Mouse (Mus musculus) G1E (cell line): ENCODE results near the gene Entpd7. TPM values are rescaled to one million over a fixed set of nuclear protein-coding genes. Genes with fewer than 3 reads are reported as not detected.

Experiments used
- ATAC-seq: 2 replicates; pipeline ENCODE4 v1.8.0; 2016; ENCODE audit warnings: mild to moderate bottlenecking; ENCODE audit not compliant: insufficient number of reproducible peaks, poor library complexity, low FRiP score, severe bottlenecking; ENCODE audit errors: extremely low read depth
- DNase-seq: peaks from one replicate; pipeline ENCODE4 v3.0.0; 2012; ENCODE audit warnings: low spot score
- H3K27me3 ChIP-seq: 2 replicates; pipeline ENCODE4 v1.6.1; 2012; ENCODE audit warnings: mild to moderate bottlenecking, low read length, inconsistent platforms; ENCODE audit not compliant: insufficient read depth
- H3K36me3 ChIP-seq: replicated peaks from 2 replicates; pipeline ENCODE3; 2012; ENCODE audit warnings: mild to moderate bottlenecking, inconsistent platforms
- H3K4me1 ChIP-seq: 2 replicates; pipeline ENCODE4 v1.6.1; 2012; ENCODE audit warnings: low read depth, low read length, inconsistent platforms, mixed read lengths; ENCODE audit not compliant: insufficient read depth
- H3K4me3 ChIP-seq: 2 replicates; pipeline ENCODE4 v1.5.1; 2012; ENCODE audit warnings: low read depth, mild to moderate bottlenecking, inconsistent platforms, low read length, moderate library complexity, mixed read lengths
- H3K9me3 ChIP-seq: replicated peaks from 2 replicates; pipeline ENCODE4 v1.6.1; 2012; ENCODE audit warnings: inconsistent platforms
- CTCF ChIP-seq: IDR thresholded peaks from 2 replicates; pipeline ENCODE4 v1.5.1; 2012; ENCODE audit warnings: low read depth, low read length, inconsistent platforms, mixed read lengths
- GATA1 ChIP-seq: IDR thresholded peaks from 2 replicates; pipeline ENCODE4 v1.6.1; 2012; ENCODE audit warnings: borderline replicate concordance, low read length, inconsistent platforms, mixed read lengths
- GATA2 ChIP-seq: IDR thresholded peaks from 2 replicates; pipeline ENCODE4 v1.6.1; 2012; ENCODE audit warnings: low read depth, low read length, inconsistent platforms, borderline replicate concordance
- POLR2AphosphoS5 ChIP-seq: IDR thresholded peaks from 2 replicates; pipeline ENCODE4 v1.6.1; 2012; ENCODE audit warnings: low read depth, low read length, inconsistent platforms; ENCODE audit not compliant: insufficient replicate concordance
- TAL1 ChIP-seq: conservative IDR thresholded peaks from 2 replicates; pipeline ENCODE4 v1.6.1; 2012; ENCODE audit warnings: low read depth, low read length, inconsistent platforms, mixed read lengths
- polyA plus RNA-seq: library from polyadenylated mRNA; stranded (reverse); fragments of >175 nt; gene quantifications from 2 replicates; pipeline ENCODE4 v1.2.3, GENCODE M21; 2012
- total RNA-seq, 2 experiments: library from RNA; stranded (forward) in 1 of 2; stranded (reverse) in 1 of 2; fragments of 200-1000 nt in 1 of 2; fragments of >200 nt in 1 of 2; fragmentation: Nextera tagmentation in 1 of 2; gene quantifications; 2 replicates each; pipeline ENCODE4 v1.2.3; 2014 to 2017

Gene Entpd7
- total and polyA plus RNA-seq, 3 experiments = 2.2 to 21.1 (median 6.6) TPM

DNA sequence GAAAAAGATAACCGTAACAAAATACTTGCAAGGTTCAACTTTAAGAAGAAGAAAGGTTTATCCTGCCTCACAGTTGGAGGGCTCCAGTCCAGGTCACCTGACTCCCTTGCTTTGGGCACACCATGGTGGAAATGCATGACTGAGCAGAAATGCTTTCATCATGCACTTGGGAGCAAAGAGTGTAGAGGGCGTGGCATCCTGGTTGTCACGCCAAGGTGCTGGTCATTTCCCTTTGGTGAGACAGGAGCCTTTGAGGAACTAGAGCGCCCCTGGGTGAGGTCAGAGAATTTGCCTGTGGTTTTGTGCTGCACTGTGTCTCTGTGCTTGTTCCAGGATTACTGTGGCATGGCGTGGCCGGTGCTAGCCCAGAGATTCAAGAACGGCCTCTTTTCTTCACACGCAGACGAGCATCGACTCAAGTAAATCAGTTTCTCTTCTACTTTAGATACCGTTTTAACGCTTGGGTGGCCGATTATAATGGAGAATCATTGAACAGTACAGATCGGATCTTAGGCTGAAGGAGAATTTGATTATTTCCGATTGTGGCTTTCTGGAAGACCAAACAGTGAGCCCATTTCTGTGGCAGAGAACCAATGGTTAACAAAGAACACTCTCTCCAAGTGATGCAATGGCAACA is 37.2 kb downstream of the Entpd7 start:
- ATAC-seq (no peak), DNase-seq (no peak)
- Histone ChIP-seq H3K4me3 (no peak overlapping the region), H3K27me3 (no peaks in the 10 kb centered on the region), H3K4me1 (peaks cover 8% of the 10 kb centered on the region), H3K9me3 (no peaks in the 10 kb centered on the region), H3K36me3 (peaks cover 88% of the 10 kb centered on the region)
- no peak for TF ChIP-seq GATA2
- no peak for TF ChIP-seq TAL1
- no peak for TF ChIP-seq GATA1
- TF ChIP-seq CTCF = no peak
- no peak for TF ChIP-seq POLR2AphosphoS5

DNA sequence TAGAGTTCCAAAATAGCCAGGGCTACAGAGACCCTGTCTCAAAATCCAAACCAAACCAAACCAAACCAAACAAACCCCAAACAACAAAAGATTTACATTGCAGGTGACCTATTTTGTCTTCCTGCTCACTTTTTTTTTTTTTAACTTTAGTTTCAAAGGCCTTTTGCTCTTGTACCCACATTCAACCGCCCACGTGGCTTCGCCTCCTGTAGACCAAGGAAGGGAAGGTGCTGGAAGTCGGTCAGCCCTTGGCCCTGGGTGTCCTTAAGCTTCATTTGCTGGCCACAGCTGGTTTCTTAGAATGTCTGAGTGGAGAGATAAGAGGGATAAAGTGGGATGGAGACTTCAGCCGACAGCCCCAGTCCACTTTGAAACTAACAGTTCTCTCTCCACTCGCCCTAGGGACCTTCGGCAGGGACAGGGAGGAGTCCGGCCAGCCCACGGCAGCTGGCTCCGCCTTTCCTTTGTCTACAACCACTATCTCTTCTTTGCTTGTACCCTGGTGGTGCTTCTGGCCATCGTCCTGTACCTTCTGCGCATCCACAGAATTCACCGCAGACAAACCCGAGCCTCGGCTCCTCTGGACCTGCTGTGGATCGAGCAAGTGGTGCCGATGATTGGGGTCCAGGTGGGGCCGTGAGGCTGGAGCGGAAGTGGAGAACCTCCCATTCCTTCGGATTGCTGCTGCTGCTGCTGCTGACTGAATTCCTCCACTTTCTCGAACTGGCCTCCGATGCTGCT is 40.0 kb downstream of the Entpd7 start:
- Histone ChIP-seq H3K27me3 (no peaks in the 10 kb centered on the region), H3K4me3 (no peak overlapping the region), H3K4me1 (peaks cover 8% of the 10 kb centered on the region), H3K9me3 (no peaks in the 10 kb centered on the region), H3K36me3 (peaks cover 78% of the 10 kb centered on the region)
- ATAC-seq = no peak
- no peak for TF ChIP-seq GATA1
- no peak for TF ChIP-seq CTCF
- no peak for TF ChIP-seq TAL1
- no peak for TF ChIP-seq POLR2AphosphoS5
- no peak for TF ChIP-seq GATA2
- no peak for DNase-seq

DNA sequence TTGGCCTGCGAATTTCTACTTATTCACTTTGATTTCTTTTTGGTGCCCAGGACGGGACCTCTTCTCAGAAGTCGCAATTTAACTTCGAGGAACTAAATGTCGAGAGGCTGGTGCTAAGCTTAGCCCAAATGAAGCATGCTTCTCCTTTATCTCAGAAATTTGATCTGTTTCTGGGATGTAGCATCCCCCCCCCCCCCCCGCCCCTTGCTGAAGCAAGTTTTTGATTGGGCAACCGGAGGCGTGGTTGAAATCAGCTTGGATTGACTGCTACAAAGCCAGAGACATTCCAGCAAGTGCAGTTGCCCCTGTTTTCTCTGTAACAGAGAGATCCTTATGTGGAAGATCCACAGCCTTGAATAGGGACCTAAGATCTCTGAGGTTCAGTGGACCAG is 40.6 kb downstream of the Entpd7 start:
- Histone ChIP-seq H3K27me3 (no peaks in the 10 kb centered on the region), H3K36me3 (peaks cover 77% of the 10 kb centered on the region), H3K4me1 (peaks cover 8% of the 10 kb centered on the region), H3K4me3 (no peak overlapping the region), H3K9me3 (no peaks in the 10 kb centered on the region)
- DNase-seq = no peak
- ATAC-seq = no peak
- TF ChIP-seq CTCF (no peak), POLR2AphosphoS5 (no peak), TAL1 (no peak), GATA2 (no peak)

DNA sequence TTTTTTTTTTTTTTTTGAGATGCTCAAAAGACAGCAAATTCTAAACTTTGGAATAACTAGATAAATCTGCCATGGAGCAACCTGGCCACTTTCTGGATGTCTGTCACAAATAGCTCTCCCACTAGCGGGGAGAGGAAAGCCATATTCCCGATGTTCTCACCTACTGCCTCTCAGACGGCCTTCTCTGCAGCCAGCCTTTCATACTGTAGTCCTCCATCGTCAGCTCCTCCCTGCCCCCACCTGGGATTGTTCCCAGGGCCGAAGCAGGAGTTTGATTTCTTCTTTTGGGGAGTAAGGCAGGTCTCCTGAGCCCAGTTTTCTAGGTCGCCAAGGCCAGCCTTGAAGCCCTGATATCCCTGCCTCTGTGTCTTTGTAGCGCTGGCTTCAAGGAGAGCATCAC is 41.7 kb downstream of the Entpd7 start:
- peaks cover 76% of the 10 kb centered on the region for H3K36me3 ChIP-seq

DNA sequence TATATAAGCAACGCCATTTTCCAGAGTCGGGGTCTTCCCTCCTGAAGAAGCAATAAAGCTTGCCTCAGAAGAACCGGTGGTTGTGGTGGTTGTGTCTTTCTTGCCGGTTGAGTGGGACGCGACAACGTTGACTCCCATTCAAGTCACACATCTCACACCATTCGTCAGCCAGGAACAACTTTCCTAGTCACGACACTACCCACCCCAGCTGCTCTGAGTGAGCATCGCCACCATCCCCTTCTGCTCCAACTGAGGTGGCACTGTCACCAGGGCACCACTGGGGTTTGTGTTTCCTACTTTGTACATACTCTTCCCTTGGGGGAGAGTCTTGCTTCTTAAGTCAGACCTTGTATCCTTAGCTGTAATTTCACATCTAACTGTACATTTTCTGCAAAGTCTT is 48.9 kb downstream of the Entpd7 start:
- H3K27me3 ChIP-seq = no peaks in the 10 kb centered on the region
- peaks cover 96% of the 10 kb centered on the region for H3K36me3 ChIP-seq
- no peaks in the 10 kb centered on the region for H3K9me3 ChIP-seq
- TF ChIP-seq TAL1 (no peak), POLR2AphosphoS5 (no peak), GATA2 (no peak), GATA1 (no peak), CTCF (no peak)
- ATAC-seq (no peak), DNase-seq (no peak)
- H3K4me1 ChIP-seq = no peaks in the 10 kb centered on the region
- no peak overlapping the region for H3K4me3 ChIP-seq

More for the DNA sequence above, 41.7 kb downstream of the Entpd7 start:
- no peaks in the 10 kb centered on the region for H3K9me3 ChIP-seq
- no peak overlapping the region for H3K4me3 ChIP-seq
- no peaks in the 10 kb centered on the region for H3K27me3 ChIP-seq
- no peak for DNase-seq
- H3K4me1 ChIP-seq = peaks cover 8% of the 10 kb centered on the region
- ATAC-seq = no peak
- no peak for TF ChIP-seq CTCF
- TF ChIP-seq TAL1 = no peak

DNA sequence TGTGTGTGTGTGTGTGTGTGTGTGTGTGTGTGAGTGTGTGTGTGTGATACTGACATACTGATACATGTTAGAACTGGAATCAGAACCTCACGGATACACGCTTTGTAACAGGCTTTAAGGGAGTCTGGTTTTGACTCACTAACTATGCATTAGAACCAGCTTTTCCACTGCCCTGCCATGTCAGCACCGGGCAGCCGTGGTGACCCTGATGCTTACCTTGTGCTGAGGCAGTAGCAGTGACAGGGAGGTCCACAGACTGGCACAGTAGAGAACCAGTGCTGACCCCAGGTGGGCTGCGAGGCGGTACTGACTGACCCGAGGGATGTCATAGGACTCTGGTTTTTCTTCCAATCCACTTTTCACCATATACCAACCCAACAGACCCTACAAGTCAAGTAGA is 53.9 kb downstream of the Entpd7 start:
- Histone ChIP-seq H3K36me3 (peaks cover 97% of the 10 kb centered on the region), H3K4me1 (peaks cover 5% of the 10 kb centered on the region), H3K9me3 (no peaks in the 10 kb centered on the region), H3K4me3 (no peak overlapping the region), H3K27me3 (no peaks in the 10 kb centered on the region)
- TF ChIP-seq GATA2 = no peak
- no peak for TF ChIP-seq GATA1
- TF ChIP-seq TAL1 = no peak
- no peak for TF ChIP-seq POLR2AphosphoS5
- no peak for TF ChIP-seq CTCF
- DNase-seq = no peak
- no peak for ATAC-seq
